Mouse (Mus musculus) gastrocnemius, postnatal 14 days (tissue): Measurements from ENCODE around the gene Copb1. TPM values are rescaled to one million over a fixed set of nuclear protein-coding genes. Genes with fewer than 3 reads are reported as not detected.

ENCODE experiments used
- DNase-seq: peaks from one replicate; pipeline ENCODE4 v3.0.0; 2021; ENCODE audit warnings: mixed read lengths
- intact Hi-C: fragments of 180-260 bp; cut with DNase I; formaldehyde crosslinking; loops from one replicate; pipeline ENCODE4 v1.15.1; 2025; ENCODE audit warnings: low total_unique reads
- total RNA-seq, 2 experiments: library from RNA; stranded (reverse); gene quantifications; 2 replicates each; pipeline ENCODE4 v1.2.3; 2021

Gene Copb1
- total RNA-seq, 2 experiments from 2014 or later = 29.2 to 37.5 TPM

GRCm38 (mm10) chr7:114181391-114181790, 73.1 kb downstream of the Copb1 start:
- intact Hi-C loops = no loop called here
- peak; percentile 92 for DNase-seq

GRCm38 (mm10) chr7:114176588-114176987, 77.9 kb downstream of the Copb1 start:
- DNase-seq = no peak
- intact Hi-C loops = no loop called here

- no peak for DNase-seq
- intact Hi-C loops = no loop called here
Observed at GRCm38 (mm10) chr7:114171354-114172097, 83.0 kb downstream of the Copb1 start.

DNA sequence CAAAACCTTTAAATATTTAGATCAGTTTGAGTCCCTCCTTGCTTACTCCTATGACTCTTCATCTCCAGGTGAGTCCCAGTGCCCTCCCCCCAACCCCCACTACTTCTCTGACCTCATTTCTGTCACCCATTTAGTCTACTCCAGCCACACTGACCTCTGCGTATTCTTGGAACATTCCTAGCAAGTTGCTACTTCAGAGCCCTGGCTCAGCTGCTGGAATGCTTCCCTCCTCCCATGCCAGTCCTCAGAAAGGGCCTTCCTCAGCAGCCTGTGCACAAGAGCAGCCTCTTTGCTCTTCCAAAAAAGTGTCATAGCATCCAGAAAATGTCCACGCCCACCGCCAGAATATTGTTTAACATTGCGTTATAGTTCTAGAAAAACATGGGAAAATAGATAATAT, 84.5 kb downstream of the Copb1 start:
- peak; percentile 44 for DNase-seq
- intact Hi-C loops = no loop called here

GRCm38 (mm10) chr7:114169381-114169780, 85.1 kb downstream of the Copb1 start:
- DNase-seq = no peak
- intact Hi-C loops = no loop called here

Other genes with a start within 250 kb of the Copb1 start
- gene Rras2, start 136.9 kb downstream of the Copb1 start, total RNA-seq = 10 to 100 TPM; 13.8 to 17.1 TPM
- 10 to 100 TPM; 91.5 to 95.0 TPM for gene Psma1, start 21.4 kb upstream of the Copb1 start, total RNA-seq
- 1 to 10 TPM; 3.6 to 4.9 TPM for gene Pde3b, start 160.6 kb upstream of the Copb1 start, total RNA-seq